Mouse (Mus musculus): ENCODE measurements at regions not wholly inside any gene's neighbourhood (a gene's known extent, or its start where the extent isn't known, plus 50 kb on each side); places are given as distances from the start of the nearest gene placed in this dataset.

DNA sequence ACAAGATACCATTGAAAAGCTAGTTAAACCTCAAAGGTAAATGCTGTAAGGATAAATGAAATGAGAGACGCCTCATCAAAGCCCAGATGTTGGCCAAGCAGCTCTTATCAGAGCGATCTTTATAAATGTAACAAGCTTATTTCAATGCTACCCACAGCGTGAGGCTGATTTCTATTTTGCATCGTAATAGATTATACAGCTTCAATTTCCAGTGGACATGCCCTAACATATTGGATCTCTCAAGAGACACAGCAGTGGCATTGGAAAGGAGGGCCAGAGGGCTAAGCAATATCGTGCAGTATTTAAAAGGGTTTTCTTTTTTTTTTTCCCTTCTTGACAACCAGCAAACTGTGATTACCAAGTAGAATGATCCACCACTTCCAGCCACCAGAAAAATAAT is 106.5 kb upstream of the Bet1 start:
- no peaks in the 10 kb centered on the region for H3K36me3 ChIP-seq (ENCODE audit: insufficient read depth)
- WGBS, result 83% methylated on average over 5 of the region's 5 CpGs
- H3K4me3 ChIP-seq (ENCODE audit: low read depth, low read length), result no peak overlapping the region
- H3K9ac ChIP-seq, result no peak overlapping the region
- ATAC-seq (ENCODE audit: insufficient read depth) (no peak), DNase-seq (no peak)
- no peaks in the 10 kb centered on the region for H3K27me3 ChIP-seq (ENCODE audit: insufficient read depth, low read length)
- no peaks in the 10 kb centered on the region for H3K9me3 ChIP-seq (ENCODE audit: low read depth, low read length)
- H3K4me2 ChIP-seq, result no peak overlapping the region
- H3K27ac ChIP-seq (ENCODE audit: low read depth), result no peak overlapping the region
- H3K4me1 ChIP-seq (ENCODE audit: insufficient read depth), result no peaks in the 10 kb centered on the region
- TF ChIP-seq CTCF (IDR thresholded peaks at IDR 0.05; ENCODE audit: low read depth), result no peak

DNA sequence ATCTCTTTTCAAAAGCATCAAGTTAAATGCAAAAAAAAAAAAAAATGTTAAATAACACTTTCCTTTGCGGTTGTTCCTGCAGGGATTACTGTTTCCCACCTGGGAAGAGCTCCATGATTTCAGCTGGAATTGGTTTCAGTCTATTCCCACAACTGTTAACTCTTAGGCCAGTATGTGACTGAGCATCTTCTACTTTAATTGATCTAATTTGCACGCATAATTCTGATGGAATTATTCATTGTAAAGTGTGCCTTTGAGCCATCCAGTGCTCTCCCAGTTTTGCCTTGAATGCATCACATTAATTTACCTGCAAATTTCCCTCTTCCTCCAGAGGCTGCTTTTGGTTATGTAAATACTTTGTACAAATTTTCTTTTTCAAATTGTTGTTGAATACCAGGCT is 114.4 kb upstream of the Bet1 start:
- Histone ChIP-seq H3K9me3 (ENCODE audit: low read depth, low read length) (no peaks in the 10 kb centered on the region), H3K4me1 (ENCODE audit: insufficient read depth) (no peaks in the 10 kb centered on the region), H3K27ac (ENCODE audit: low read depth) (no peak overlapping the region), H3K36me3 (ENCODE audit: insufficient read depth) (no peaks in the 10 kb centered on the region), H3K4me2 (no peak overlapping the region), H3K9ac (no peak overlapping the region), H3K4me3 (ENCODE audit: low read depth, low read length) (no peak overlapping the region), H3K27me3 (ENCODE audit: insufficient read depth, low read length) (no peaks in the 10 kb centered on the region)
- DNase-seq (no peak), ATAC-seq (ENCODE audit: insufficient read depth) (no peak)
- WGBS, result 55% methylated on average over 2 of the region's 2 CpGs
- no peak for TF ChIP-seq CTCF (IDR thresholded peaks at IDR 0.05; ENCODE audit: low read depth)

DNA sequence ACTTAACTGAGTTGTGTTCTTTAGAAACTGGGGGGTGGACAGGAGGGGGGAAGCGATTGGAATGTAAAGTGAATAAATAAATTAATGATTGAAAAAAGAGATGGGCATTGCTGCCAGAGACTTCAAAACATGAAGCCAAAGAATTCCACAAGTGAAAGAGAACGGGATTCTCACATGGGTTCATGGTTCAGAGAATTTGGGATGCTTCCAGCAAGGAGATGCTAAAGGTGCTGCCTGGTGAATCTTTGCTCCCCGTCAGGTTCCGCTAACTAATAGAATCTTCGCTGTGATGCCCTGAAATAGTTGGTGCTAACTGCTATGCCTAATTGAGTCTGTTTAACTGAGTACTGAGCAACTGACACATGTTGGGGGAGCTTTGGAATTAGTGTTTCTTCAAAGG is 118.9 kb upstream of the Bet1 start:
- no peak overlapping the region for H3K27ac ChIP-seq (ENCODE audit: low read depth)
- H3K4me2 ChIP-seq, result no peak overlapping the region
- no peak for ATAC-seq (ENCODE audit: insufficient read depth)
- H3K9me3 ChIP-seq (ENCODE audit: low read depth, low read length), result no peaks in the 10 kb centered on the region
- no peak for TF ChIP-seq CTCF (IDR thresholded peaks at IDR 0.05; ENCODE audit: low read depth)
- H3K4me1 ChIP-seq (ENCODE audit: insufficient read depth), result no peaks in the 10 kb centered on the region
- H3K4me3 ChIP-seq (ENCODE audit: low read depth, low read length), result no peak overlapping the region
- 80% methylated on average over 5 of the region's 5 CpGs for WGBS
- H3K9ac ChIP-seq, result no peak overlapping the region
- no peak for DNase-seq
- H3K27me3 ChIP-seq (ENCODE audit: insufficient read depth, low read length), result no peaks in the 10 kb centered on the region
- H3K36me3 ChIP-seq (ENCODE audit: insufficient read depth), result no peaks in the 10 kb centered on the region

DNA sequence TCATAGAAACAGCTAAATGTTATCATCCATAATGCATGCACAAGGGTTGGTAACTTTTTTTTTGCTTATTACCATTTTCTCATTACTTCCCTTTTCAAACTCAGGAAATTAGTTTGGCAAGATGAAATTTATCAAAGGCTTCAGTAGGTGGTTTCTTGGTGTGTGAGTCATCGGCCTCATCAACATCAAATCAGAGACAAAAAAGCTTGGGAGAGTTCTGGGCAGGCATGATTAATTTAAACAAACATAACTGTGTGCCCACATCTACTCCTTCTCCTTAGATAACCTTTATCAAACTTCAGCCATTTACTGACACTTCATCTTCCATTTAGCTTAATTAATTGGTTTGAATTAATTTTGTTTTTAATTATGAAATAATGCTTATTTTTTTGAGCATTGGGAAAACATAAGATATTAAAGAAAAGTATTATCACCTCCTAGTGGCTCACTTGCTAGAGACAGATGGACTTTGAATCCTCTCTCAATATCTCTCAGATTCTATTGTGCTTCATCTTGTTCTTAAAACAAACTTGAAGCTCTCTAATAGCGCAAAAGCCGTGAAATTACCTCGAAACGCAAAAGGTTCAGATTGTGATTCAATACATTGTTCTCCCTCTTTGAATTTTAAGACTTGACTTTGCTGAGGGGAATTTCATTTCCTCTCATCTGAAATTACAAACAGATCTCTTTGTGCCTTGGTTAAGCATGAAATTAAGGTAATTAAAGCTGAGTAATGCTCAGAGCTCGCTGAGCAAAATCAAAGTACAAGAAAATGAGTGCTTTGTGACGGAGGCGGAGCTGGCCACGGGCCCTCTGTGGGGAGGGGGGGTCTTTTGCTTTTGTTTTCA is 158.7 kb upstream of the Bet1 start:
- no peak for ATAC-seq (ENCODE audit: insufficient read depth)
- WGBS, result 77% methylated on average over 9 of the region's 9 CpGs
- DNase-seq, result no peak
- H3K4me1 ChIP-seq (ENCODE audit: insufficient read depth), result no peaks in the 10 kb centered on the region
- H3K4me3 ChIP-seq (ENCODE audit: low read depth, low read length), result no peak overlapping the region
- H3K27me3 ChIP-seq (ENCODE audit: insufficient read depth, low read length), result no peaks in the 10 kb centered on the region
- H3K9ac ChIP-seq, result no peak overlapping the region
- no peak for TF ChIP-seq CTCF (IDR thresholded peaks at IDR 0.05; ENCODE audit: low read depth)
- no peak overlapping the region for H3K27ac ChIP-seq (ENCODE audit: low read depth)
- no peaks in the 10 kb centered on the region for H3K9me3 ChIP-seq (ENCODE audit: low read depth, low read length)
- no peaks in the 10 kb centered on the region for H3K36me3 ChIP-seq (ENCODE audit: insufficient read depth)
- H3K4me2 ChIP-seq, result no peak overlapping the region

DNA sequence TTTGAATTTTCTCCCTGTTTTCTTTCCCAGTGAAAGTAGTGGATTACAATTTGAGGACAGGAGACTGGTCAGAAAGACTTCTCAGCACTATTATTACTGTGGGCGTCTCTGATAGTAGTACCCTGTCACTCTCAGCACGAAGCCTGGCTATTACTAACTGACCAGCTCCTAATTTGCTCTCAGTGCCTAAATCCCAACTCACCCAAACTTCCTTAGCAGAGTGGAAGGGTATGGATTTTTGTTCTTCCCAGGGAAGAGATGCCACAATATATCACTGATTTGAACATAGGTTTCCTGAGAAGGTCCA is 159.3 kb upstream of the Bet1 start:
- ATAC-seq (ENCODE audit: insufficient read depth) (no peak), DNase-seq (no peak)
- Histone ChIP-seq H3K27me3 (ENCODE audit: insufficient read depth, low read length) (no peaks in the 10 kb centered on the region), H3K9me3 (ENCODE audit: low read depth, low read length) (no peaks in the 10 kb centered on the region), H3K27ac (ENCODE audit: low read depth) (no peak overlapping the region), H3K9ac (no peak overlapping the region), H3K4me3 (ENCODE audit: low read depth, low read length) (no peak overlapping the region), H3K36me3 (ENCODE audit: insufficient read depth) (no peaks in the 10 kb centered on the region), H3K4me2 (no peak overlapping the region), H3K4me1 (ENCODE audit: insufficient read depth) (no peaks in the 10 kb centered on the region)
- TF ChIP-seq CTCF (IDR thresholded peaks at IDR 0.05; ENCODE audit: low read depth), result no peak
- WGBS, result 83% methylated on average over 2 of the region's 2 CpGs

DNA sequence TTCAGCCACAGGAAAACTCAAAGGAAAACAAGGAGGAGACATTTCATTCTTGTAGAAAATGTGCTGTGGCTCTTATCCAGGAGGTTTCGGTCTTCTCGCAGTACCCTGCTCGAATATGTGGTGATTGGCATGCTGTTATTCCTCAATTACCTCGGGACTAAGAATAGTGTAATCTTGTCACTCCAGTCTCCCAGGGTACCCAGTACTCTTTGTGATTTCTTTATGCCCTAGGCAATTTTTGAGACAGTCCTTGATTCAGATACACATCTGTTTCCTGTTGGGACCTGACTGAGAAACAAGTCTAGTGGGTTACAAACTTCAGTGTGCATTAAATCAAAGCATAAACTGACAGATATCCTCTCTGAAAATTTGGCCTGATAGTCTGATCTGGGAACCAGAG is 189.8 kb upstream of the Bet1 start:
- ATAC-seq (ENCODE audit: insufficient read depth), result no peak
- 75% methylated on average over 4 of the region's 4 CpGs for WGBS

DNA sequence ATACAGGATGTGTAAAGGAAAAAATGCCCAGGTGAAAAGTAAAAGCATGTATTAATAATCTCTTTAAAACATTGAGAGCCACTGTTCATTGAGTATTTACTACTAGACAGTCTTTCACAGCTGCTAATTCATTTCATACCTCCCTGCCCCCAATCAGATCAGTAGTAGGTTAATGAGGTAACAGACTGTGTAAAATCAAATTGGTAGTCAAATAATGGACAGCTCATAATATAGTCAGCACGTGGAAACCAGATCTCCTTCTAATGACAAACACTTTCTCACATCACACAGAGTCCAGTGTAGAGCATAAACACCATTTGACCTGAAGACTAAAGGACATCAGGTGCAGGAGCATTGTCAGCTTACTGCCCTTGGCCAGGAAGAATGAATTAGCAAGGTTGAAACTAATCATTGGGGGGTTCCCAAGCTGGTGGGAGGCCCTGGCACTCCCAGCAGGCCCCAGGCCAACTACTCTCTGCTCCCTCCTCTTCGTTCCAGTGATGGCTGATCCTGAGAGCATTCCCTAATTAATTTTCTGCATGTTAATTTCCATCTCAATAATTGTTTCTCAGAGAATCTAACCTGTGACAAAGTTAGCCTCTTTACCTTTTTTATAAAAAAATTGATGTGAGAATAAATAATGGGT is 190.6 kb upstream of the Bet1 start:
- no peaks in the 10 kb centered on the region for H3K36me3 ChIP-seq (ENCODE audit: insufficient read depth)
- no peaks in the 10 kb centered on the region for H3K27me3 ChIP-seq (ENCODE audit: insufficient read depth, low read length)
- no peaks in the 10 kb centered on the region for H3K9me3 ChIP-seq (ENCODE audit: low read depth, low read length)
- ATAC-seq (ENCODE audit: insufficient read depth) (no peak), DNase-seq (no peak)
- no peak for TF ChIP-seq CTCF (IDR thresholded peaks at IDR 0.05; ENCODE audit: low read depth)
- WGBS, result 46% methylated on average over 2 of the region's 2 CpGs
- H3K27ac ChIP-seq (ENCODE audit: low read depth), result no peak overlapping the region
- no peak overlapping the region for H3K4me2 ChIP-seq
- H3K4me3 ChIP-seq (ENCODE audit: low read depth, low read length), result no peak overlapping the region
- H3K4me1 ChIP-seq (ENCODE audit: insufficient read depth), result no peaks in the 10 kb centered on the region
- H3K9ac ChIP-seq, result no peak overlapping the region

More for the DNA sequence above, 189.8 kb upstream of the Bet1 start:
- H3K27ac ChIP-seq (ENCODE audit: low read depth), result no peak overlapping the region
- no peak for DNase-seq
- no peaks in the 10 kb centered on the region for H3K4me1 ChIP-seq (ENCODE audit: insufficient read depth)
- H3K9ac ChIP-seq, result no peak overlapping the region
- H3K4me2 ChIP-seq, result no peak overlapping the region
- H3K9me3 ChIP-seq (ENCODE audit: low read depth, low read length), result no peaks in the 10 kb centered on the region
- H3K27me3 ChIP-seq (ENCODE audit: insufficient read depth, low read length), result no peaks in the 10 kb centered on the region
- no peak for TF ChIP-seq CTCF (IDR thresholded peaks at IDR 0.05; ENCODE audit: low read depth)
- H3K4me3 ChIP-seq (ENCODE audit: low read depth, low read length), result no peak overlapping the region
- no peaks in the 10 kb centered on the region for H3K36me3 ChIP-seq (ENCODE audit: insufficient read depth)
